Mouse (Mus musculus) MEL (cell line): ENCODE data around the gene Tfam. TPM values are rescaled to one million over a fixed set of nuclear protein-coding genes. Genes with fewer than 3 reads are reported as not detected.

Experiments
- DNase-seq: peaks from one replicate; pipeline ENCODE4 v3.0.0; 2011; ENCODE audit warnings: low read depth, low spot score
- H3K27ac ChIP-seq: 2 replicates; pipeline ENCODE4 v1.5.1; 2012; ENCODE audit warnings: low read depth, mild to moderate bottlenecking, control low read depth, low read length, moderate library complexity; ENCODE audit not compliant: control insufficient read depth
- H3K27me3 ChIP-seq, 2 experiments: fragments of 150-350 bp in 1 of 2; sonication (generic) in 1 of 2; 2 replicates each; pipeline ENCODE4 v1.6.1; 2012; ENCODE audit warnings: low read length in 2 of 2, mild to moderate bottlenecking in 2 of 2, improper control_type of control experiment in 1 of 2, moderate library complexity in 1 of 2; ENCODE audit not compliant: insufficient read depth in 2 of 2, control insufficient read depth in 1 of 2
- H3K36me3 ChIP-seq, 2 experiments: 2 replicates each; pipeline ENCODE4 v1.6.1; 2012 to 2014; ENCODE audit warnings: low read length in 2 of 2, improper control_type of control experiment in 1 of 2, inconsistent platforms in 1 of 2, mild to moderate bottlenecking in 1 of 2; ENCODE audit not compliant: insufficient read depth in 2 of 2, control insufficient read depth in 1 of 2
- H3K4me1 ChIP-seq, 2 experiments: fragments of 150-350 bp in 1 of 2; sonication (generic) in 1 of 2; 2 replicates each; pipeline ENCODE4 v1.6.1; 2012; ENCODE audit warnings: low read length in 2 of 2, improper control_type of control experiment in 1 of 2, mild to moderate bottlenecking in 1 of 2; ENCODE audit not compliant: insufficient read depth in 2 of 2, control insufficient read depth in 1 of 2
- H3K4me3 ChIP-seq, 2 experiments: fragments of 150-350 bp in 1 of 2; sonication (generic) in 1 of 2; 2 replicates each; pipeline ENCODE4 v1.5.1; 2012; ENCODE audit warnings: low read depth in 2 of 2, low read length in 2 of 2, mild to moderate bottlenecking in 2 of 2, moderate library complexity in 2 of 2, control low read depth in 1 of 2, improper control_type of control experiment in 1 of 2; ENCODE audit not compliant: control insufficient read depth in 1 of 2, insufficient read depth in 1 of 2
- H3K79me2 ChIP-seq: 2 replicates; pipeline ENCODE4 v1.6.1; 2012; ENCODE audit warnings: mild to moderate bottlenecking, low read length, moderate library complexity; ENCODE audit not compliant: control insufficient read depth, poor library complexity, insufficient read depth
- H3K9ac ChIP-seq: 2 replicates; pipeline ENCODE4 v1.6.1; 2012; ENCODE audit warnings: low read depth, mild to moderate bottlenecking, control low read depth, low read length, moderate library complexity; ENCODE audit not compliant: control insufficient read depth, poor library complexity, severe bottlenecking
- H3K9me3 ChIP-seq: fragments of 150-350 bp; sonication (generic); replicated peaks from 2 replicates; pipeline ENCODE4 v1.6.1; 2012; ENCODE audit warnings: mild to moderate bottlenecking, low read length, improper control_type of control experiment, moderate library complexity; ENCODE audit not compliant: insufficient read depth
- CTCF ChIP-seq, 3 experiments: IDR thresholded peaks in 2 of 3; conservative IDR thresholded peaks in 1 of 3; 2 replicates each; pipeline ENCODE4 v1.5.1; 2011 to 2012; ENCODE audit warnings: low read length in 3 of 3, low read depth in 2 of 3, mild to moderate bottlenecking in 2 of 3, improper control_type of control experiment in 1 of 3, inconsistent platforms in 1 of 3, mixed read lengths in 1 of 3, moderate library complexity in 1 of 3; ENCODE audit not compliant: control insufficient read depth in 1 of 3, insufficient read depth in 1 of 3, poor library complexity in 1 of 3, severe bottlenecking in 1 of 3
- ELF1 ChIP-seq: IDR thresholded peaks from 2 replicates; pipeline ENCODE4 v1.6.1; 2014; ENCODE audit warnings: low read depth, mild to moderate bottlenecking, inconsistent platforms, low read length, improper control_type of control experiment, moderate library complexity
- EP300 ChIP-seq, 2 experiments: IDR thresholded peaks; 2 replicates each; pipeline ENCODE4 v1.6.1; 2011; ENCODE audit warnings: improper control_type of control experiment in 2 of 2, low read length in 2 of 2, low read depth in 1 of 2, mild to moderate bottlenecking in 1 of 2
- JUND ChIP-seq: IDR thresholded peaks from 2 replicates; pipeline ENCODE4 v1.6.1; 2011; ENCODE audit warnings: low read depth, mild to moderate bottlenecking, improper control_type of control experiment, low read length
- MEF2A ChIP-seq: IDR thresholded peaks from 2 replicates; pipeline ENCODE4 v1.6.1; 2014; ENCODE audit warnings: low read depth, mild to moderate bottlenecking, inconsistent platforms, low read length, improper control_type of control experiment; ENCODE audit not compliant: poor library complexity, insufficient replicate concordance, severe bottlenecking; ENCODE audit errors: extremely low read depth
- NELFE ChIP-seq: IDR thresholded peaks from 2 replicates; pipeline ENCODE4 v1.6.1; 2011; ENCODE audit warnings: low read depth, low read length, improper control_type of control experiment
- NRF1 ChIP-seq: IDR thresholded peaks from 2 replicates; pipeline ENCODE4 v1.6.1; 2014; ENCODE audit warnings: low read depth, mild to moderate bottlenecking, inconsistent platforms, low read length, improper control_type of control experiment, moderate library complexity; ENCODE audit not compliant: poor library complexity, insufficient read depth, severe bottlenecking
- RCOR1 ChIP-seq: IDR thresholded peaks from 2 replicates; pipeline ENCODE4 v1.6.1; 2012; ENCODE audit warnings: low read depth, mild to moderate bottlenecking, inconsistent platforms, low read length, improper control_type of control experiment
- SMC3 ChIP-seq: IDR thresholded peaks from 2 replicates; pipeline ENCODE4 v1.6.1; 2011; ENCODE audit warnings: low read depth, low read length, improper control_type of control experiment
- TAL1 ChIP-seq: IDR thresholded peaks from 2 replicates; pipeline ENCODE4 v1.6.1; 2012; ENCODE audit warnings: mild to moderate bottlenecking, inconsistent platforms, low read length, moderate library complexity, mixed read lengths
- TBP ChIP-seq: IDR thresholded peaks from 2 replicates; pipeline ENCODE4 v1.8.0; 2011; ENCODE audit warnings: low read depth, low read length, improper control_type of control experiment
- USF1 ChIP-seq: IDR thresholded peaks from 2 replicates; pipeline ENCODE4 v1.6.1; 2014; ENCODE audit warnings: low read depth, mild to moderate bottlenecking, inconsistent platforms, low read length, improper control_type of control experiment, moderate library complexity
- ZC3H11A ChIP-seq: IDR thresholded peaks from 2 replicates; pipeline ENCODE4 v1.6.1; 2012; ENCODE audit warnings: low read depth, mild to moderate bottlenecking, inconsistent platforms, low read length, improper control_type of control experiment
- ZNF384 ChIP-seq: IDR thresholded peaks from 2 replicates; pipeline ENCODE4 v1.6.1; 2012; ENCODE audit warnings: low read depth, mild to moderate bottlenecking, inconsistent platforms, low read length, improper control_type of control experiment
- polyA plus RNA-seq, 2 experiments: library from polyadenylated mRNA; stranded (reverse) in 1 of 2; unstranded in 1 of 2; fragments of >175 nt in 1 of 2; fragments of >200 nt in 1 of 2; gene quantifications; 2 replicates each; pipeline versions ENCODE4 v1.2.1 to v1.2.4; 2012; ENCODE audit warnings: low replicate concordance in 2 of 2, low read depth in 1 of 2; ENCODE audit not compliant: insufficient read length in 2 of 2, insufficient read depth in 1 of 2, missing spikeins in 1 of 2
- total RNA-seq: library from RNA; depleted of rRNA; stranded (reverse); fragments of 300-350 nt; gene quantifications from 2 replicates; pipeline ENCODE4 v1.2.3, GENCODE M21; 2012

Tfam gene
- total and polyA plus RNA-seq, 3 experiments, result 55.9 to 97.8 (median 76.4) TPM

DNA sequence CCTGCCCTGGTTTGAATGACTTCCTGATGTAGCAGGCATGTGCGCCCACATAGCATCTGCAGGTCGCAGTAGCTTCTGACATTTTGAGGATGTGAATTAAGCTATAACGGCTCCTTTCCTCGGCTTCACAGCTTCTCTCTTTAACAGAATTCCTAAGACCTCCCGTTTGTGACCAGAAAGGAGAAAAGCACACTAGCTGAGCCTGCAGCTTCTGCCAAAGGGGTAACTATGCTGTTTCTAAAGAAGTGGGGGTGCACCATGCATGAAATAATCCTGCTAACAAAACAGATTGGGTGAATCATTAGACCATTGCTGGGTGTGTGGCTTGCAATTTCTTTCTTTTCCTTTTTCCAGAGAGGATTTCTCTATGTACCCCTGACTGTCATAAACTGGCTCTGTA, 37.1 kb downstream of the Tfam start:
- DNase-seq, result no peak
- Histone ChIP-seq H3K9me3 (no peaks in the 10 kb centered on the region), H3K4me1 (no peaks in the 10 kb centered on the region), H3K27me3 (no peaks in the 10 kb centered on the region)
- TF ChIP-seq SMC3 (no peak), JUND (no peak), EP300 (IDR thresholded peaks at IDR 0.05; ENCODE audit: low read depth in 1 of 2, low read length in 2 of 2) (no peak), RCOR1 (no peak), TAL1 (no peak), ZNF384 (no peak)
- TF ChIP-seq, all 39 proteins: peak for 0
- no peaks in the 10 kb centered on the region for H3K79me2 ChIP-seq
- H3K36me3 ChIP-seq, result no peaks in the 10 kb centered on the region
- no peak overlapping the region for H3K4me3 ChIP-seq
- H3K27ac ChIP-seq, result no peak overlapping the region
- no peak overlapping the region for H3K9ac ChIP-seq

DNA sequence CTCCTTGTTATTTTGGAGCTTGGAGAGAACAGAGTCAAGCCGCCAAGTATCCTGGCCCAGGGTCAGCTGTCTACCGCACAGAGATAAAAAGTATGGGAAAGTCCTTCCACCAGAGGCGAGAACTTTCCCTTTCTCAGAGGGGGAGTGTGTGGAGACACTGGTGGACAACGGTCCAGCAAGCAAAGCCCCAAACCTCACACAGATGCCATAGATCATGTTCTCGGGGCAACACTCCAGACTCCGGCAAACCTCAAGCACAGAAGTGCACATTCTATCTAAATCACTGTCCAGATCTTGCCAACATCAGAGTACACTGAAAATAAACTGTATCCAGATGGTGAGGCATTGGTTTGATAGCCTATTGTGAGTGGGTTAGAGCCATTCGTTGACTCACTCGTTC, 39.4 kb downstream of the Tfam start:
- Histone ChIP-seq H3K4me1 (no peaks in the 10 kb centered on the region), H3K36me3 (no peaks in the 10 kb centered on the region), H3K79me2 (no peaks in the 10 kb centered on the region), H3K27ac (no peak overlapping the region), H3K9me3 (no peaks in the 10 kb centered on the region), H3K4me3 (no peak overlapping the region), H3K27me3 (no peaks in the 10 kb centered on the region), H3K9ac (no peak overlapping the region)
- TF ChIP-seq JUND, result no peak
- DNase-seq, result no peak

GRCm38 (mm10) chr10:71197036-71197785, 40.9 kb downstream of the Tfam start:
- Histone ChIP-seq H3K27ac (no peak overlapping the region), H3K36me3 (no peaks in the 10 kb centered on the region), H3K4me1 (no peaks in the 10 kb centered on the region), H3K79me2 (no peaks in the 10 kb centered on the region), H3K4me3 (no peak overlapping the region), H3K27me3 (no peaks in the 10 kb centered on the region), H3K9ac (no peak overlapping the region), H3K9me3 (no peaks in the 10 kb centered on the region)
- DNase-seq, result no peak
- TF ChIP-seq EP300 (IDR thresholded peaks at IDR 0.05; ENCODE audit: low read depth in 1 of 2, low read length in 2 of 2), result no peak
- TF ChIP-seq TAL1, result no peak
- TF ChIP-seq USF1, result no peak
- TF ChIP-seq ZC3H11A, result no peak
- TF ChIP-seq SMC3, result no peak
- TF ChIP-seq CTCF (IDR thresholded peaks at IDR 0.05 in 2 of 3, conservative IDR thresholded peaks at IDR 0.05 in 1 of 3; ENCODE audit: control insufficient read depth in 1 of 3, insufficient read depth in 1 of 3, low read depth in 2 of 3, low read length in 3 of 3, poor library complexity in 1 of 3, severe bottlenecking in 1 of 3), result no peak
- no peak for TF ChIP-seq NELFE
- no peak for TF ChIP-seq MEF2A
- TF ChIP-seq NRF1, result no peak
- TF ChIP-seq TBP, result no peak
- TF ChIP-seq ELF1, result no peak
